Mouse (Mus musculus) limb, embryonic 13.5 days (tissue): ENCODE measurements around the gene Relt. TPM values are rescaled to one million over a fixed set of nuclear protein-coding genes. Genes with fewer than 3 reads are reported as not detected.

ENCODE experiments used
- ATAC-seq: fragments of 200-750 bp; cut with Nextera tagmentation; 2 replicates; pipeline ENCODE4 v1.8.0; 2017; ENCODE audit warnings: low read depth, moderate number of reproducible peaks, moderate TSS enrichment; ENCODE audit not compliant: low FRiP score
- H3K27ac ChIP-seq: fragments of 300-500 bp; sonication (generic); 2 replicates; pipeline ENCODE4 v1.5.1; 2015; ENCODE audit warnings: inconsistent platforms, mild to moderate bottlenecking, moderate library complexity
- H3K27me3 ChIP-seq: fragments of 300-500 bp; sonication (generic); 2 replicates; pipeline ENCODE4 v1.6.1; 2015; ENCODE audit warnings: mild to moderate bottlenecking, inconsistent platforms
- H3K36me3 ChIP-seq: fragments of 300-500 bp; sonication (generic); 2 replicates; pipeline ENCODE4 v1.6.1; 2015; ENCODE audit warnings: inconsistent platforms, mild to moderate bottlenecking, moderate library complexity
- H3K4me1 ChIP-seq: fragments of 300-500 bp; sonication (generic); 2 replicates; pipeline ENCODE4 v1.6.1; 2015; ENCODE audit warnings: inconsistent platforms
- H3K4me2 ChIP-seq: fragments of 300-500 bp; sonication (generic); replicated peaks from 2 replicates; pipeline ENCODE4 v1.6.1; 2015; ENCODE audit warnings: inconsistent platforms, mild to moderate bottlenecking, moderate library complexity
- H3K4me3 ChIP-seq: fragments of 300-500 bp; sonication (generic); 2 replicates; pipeline ENCODE4 v1.5.1; 2015; ENCODE audit warnings: moderate library complexity, mild to moderate bottlenecking, inconsistent platforms
- H3K9ac ChIP-seq: fragments of 300-500 bp; sonication (generic); 2 replicates; pipeline ENCODE4 v1.6.1; 2015; ENCODE audit warnings: mild to moderate bottlenecking, inconsistent platforms
- H3K9me3 ChIP-seq: fragments of 300-500 bp; sonication (generic); 2 replicates; pipeline ENCODE4 v1.6.1; 2016; ENCODE audit warnings: inconsistent platforms
- WGBS: fragments of 180-500 bp; shearing (Covaris S2); methylation state at CpG from one replicate; pipeline ENCODE4 v1.1.7; 2015; 5-methylcytosine and 5-hydroxymethylcytosine counted together
- polyA plus RNA-seq: library from polyadenylated mRNA; unstranded; fragments of >200 nt; fragmentation: Nextera tagmentation; extraction: Ambion mirVana; gene quantifications from 2 replicates; pipeline ENCODE4 v1.2.1, GENCODE M21; 2015

The Relt gene
- polyA plus RNA-seq, 1 experiment from 2014 or later = 4.3 TPM

GRCm38 (mm10) chr7:100871892-100872291 is 8.6 kb upstream of the Relt start:
- Histone ChIP-seq H3K4me2 (no peak overlapping the region), H3K9me3 (no peaks in the 10 kb centered on the region), H3K27ac (no peak overlapping the region), H3K9ac (no peak overlapping the region), H3K4me3 (no peak overlapping the region), H3K36me3 (peaks cover 63% of the 10 kb centered on the region), H3K4me1 (0 out of 2 replicates have a peak, but pooled peaks cover 6% of the 10 kb centered on the region), H3K27me3 (no peaks in the 10 kb centered on the region)
- WGBS = 80% methylated on average over 5 of the region's 5 CpGs
- ATAC-seq = no peak

- Histone ChIP-seq H3K4me1 (0 out of 2 replicates have a peak, but pooled peaks cover 6% of the 10 kb centered on the region), H3K27me3 (no peaks in the 10 kb centered on the region), H3K9me3 (no peaks in the 10 kb centered on the region), H3K4me3 (no peak overlapping the region), H3K4me2 (no peak overlapping the region), H3K36me3 (peaks cover 58% of the 10 kb centered on the region), H3K9ac (no peak overlapping the region), H3K27ac (no peak overlapping the region)
- ATAC-seq = no peak
- 86% methylated on average over 4 of the region's 4 CpGs for WGBS
Observed at GRCm38 (mm10) chr7:100871355-100871754, 8.1 kb upstream of the Relt start.

- Histone ChIP-seq H3K4me1 (0 out of 2 replicates have a peak, but pooled peaks cover 6% of the 10 kb centered on the region), H3K27ac (no peak overlapping the region), H3K9me3 (no peaks in the 10 kb centered on the region), H3K4me3 (no peak overlapping the region), H3K27me3 (no peaks in the 10 kb centered on the region), H3K9ac (no peak overlapping the region), H3K4me2 (no peak overlapping the region), H3K36me3 (peaks cover 46% of the 10 kb centered on the region)
- ATAC-seq = no peak
- 81% methylated on average over 8 of the region's 8 CpGs for WGBS
Observed at GRCm38 (mm10) chr7:100869877-100870629, 6.8 kb upstream of the Relt start.

GRCm38 (mm10) chr7:100868551-100868950 is 5.3 kb upstream of the Relt start:
- Histone ChIP-seq H3K27me3 (no peaks in the 10 kb centered on the region), H3K9me3 (no peaks in the 10 kb centered on the region), H3K27ac (peak overlapping the region; percentile 28; the same call in 1 of the 2 replicates), H3K4me3 (no peak overlapping the region), H3K4me1 (0 out of 2 replicates have a peak, but pooled peaks cover 6% of the 10 kb centered on the region), H3K36me3 (peaks cover 32% of the 10 kb centered on the region), H3K4me2 (no peak overlapping the region), H3K9ac (no peak overlapping the region)
- no peak for ATAC-seq
- WGBS = 77% methylated on average over 4 of the region's 4 CpGs

GRCm38 (mm10) chr7:100867561-100867960 is 4.3 kb upstream of the Relt start:
- WGBS = 47% methylated on average over 2 of the region's 2 CpGs
- H3K4me1 ChIP-seq = 0 out of 2 replicates have a peak, but pooled peaks cover 8% of the 10 kb centered on the region

GRCm38 (mm10) chr7:100866675-100867074 is 3.4 kb upstream of the Relt start:
- 11% methylated on average over 3 of the region's 3 CpGs for WGBS
- ATAC-seq = no peak
- no peaks in the 10 kb centered on the region for H3K9me3 ChIP-seq
- H3K36me3 ChIP-seq = peaks cover 13% of the 10 kb centered on the region
- H3K9ac ChIP-seq = no peak overlapping the region
- H3K27me3 ChIP-seq = no peaks in the 10 kb centered on the region
- no peak overlapping the region for H3K27ac ChIP-seq
- no peak overlapping the region for H3K4me3 ChIP-seq
- H3K4me2 ChIP-seq = no peak overlapping the region
- peaks cover 15% of the 10 kb centered on the region for H3K4me1 ChIP-seq

More at GRCm38 (mm10) chr7:100867561-100867960, 4.3 kb upstream of the Relt start:
- no peaks in the 10 kb centered on the region for H3K27me3 ChIP-seq
- H3K9me3 ChIP-seq = no peaks in the 10 kb centered on the region
- no peak for ATAC-seq
- no peak overlapping the region for H3K27ac ChIP-seq
- peaks cover 22% of the 10 kb centered on the region for H3K36me3 ChIP-seq
- H3K4me2 ChIP-seq = no peak overlapping the region
- H3K9ac ChIP-seq = no peak overlapping the region
- H3K4me3 ChIP-seq = no peak overlapping the region

GRCm38 (mm10) chr7:100862353-100862752 is 893 bp downstream of the Relt start:
- Histone ChIP-seq H3K4me2 (peak overlapping the region; percentile 98), H3K9ac (peak overlapping the region; percentile 81), H3K9me3 (no peaks in the 10 kb centered on the region), H3K4me3 (peak overlapping the region; percentile 77), H3K27me3 (no peaks in the 10 kb centered on the region), H3K36me3 (no peaks in the 10 kb centered on the region), H3K27ac (no peak overlapping the region), H3K4me1 (peaks cover 25% of the 10 kb centered on the region)
- ATAC-seq = no peak
- 10% methylated on average over 4 of the region's 4 CpGs for whole genome bisulfite sequencing

- Histone ChIP-seq H3K36me3 (no peaks in the 10 kb centered on the region), H3K4me1 (peaks cover 33% of the 10 kb centered on the region), H3K4me2 (no peak overlapping the region), H3K9ac (no peak overlapping the region), H3K27me3 (no peaks in the 10 kb centered on the region), H3K4me3 (no peak overlapping the region), H3K9me3 (no peaks in the 10 kb centered on the region), H3K27ac (no peak overlapping the region)
- no peak for ATAC-seq
- 94% methylated on average over 5 of the region's 5 CpGs for WGBS
Observed at GRCm38 (mm10) chr7:100861209-100861608, 2.0 kb downstream of the Relt start.

- H3K36me3 ChIP-seq = no peaks in the 10 kb centered on the region
- peaks cover 41% of the 10 kb centered on the region for H3K4me1 ChIP-seq
- no peaks in the 10 kb centered on the region for H3K9me3 ChIP-seq
- H3K4me2 ChIP-seq = no peak overlapping the region
- H3K9ac ChIP-seq = no peak overlapping the region
- WGBS = 78% methylated on average over 3 of the region's 3 CpGs
- H3K27me3 ChIP-seq = no peaks in the 10 kb centered on the region
- H3K4me3 ChIP-seq = no peak overlapping the region
- no peak for ATAC-seq
- H3K27ac ChIP-seq = no peak overlapping the region
Observed at GRCm38 (mm10) chr7:100860450-100860849, 2.8 kb downstream of the Relt start.

- H3K27ac ChIP-seq = no peak overlapping the region
- H3K9ac ChIP-seq = no peak overlapping the region
- H3K4me1 ChIP-seq = peaks cover 72% of the 10 kb centered on the region
- H3K4me2 ChIP-seq = no peak overlapping the region
- no peaks in the 10 kb centered on the region for H3K9me3 ChIP-seq
- H3K27me3 ChIP-seq = no peaks in the 10 kb centered on the region
- ATAC-seq = no peak
- no peaks in the 10 kb centered on the region for H3K36me3 ChIP-seq
- WGBS = 54% methylated on average over 5 of the region's 5 CpGs
- no peak overlapping the region for H3K4me3 ChIP-seq
Observed at GRCm38 (mm10) chr7:100855795-100856573, 7.3 kb downstream of the Relt start.

GRCm38 (mm10) chr7:100855300-100855699 is 7.9 kb downstream of the Relt start:
- no peaks in the 10 kb centered on the region for H3K27me3 ChIP-seq
- no peaks in the 10 kb centered on the region for H3K9me3 ChIP-seq
- WGBS = 55% methylated on average over 4 of the region's 4 CpGs
- no peak overlapping the region for H3K4me3 ChIP-seq
- no peak overlapping the region for H3K9ac ChIP-seq
- ATAC-seq = no peak
- no peak overlapping the region for H3K27ac ChIP-seq
- peaks cover 69% of the 10 kb centered on the region for H3K4me1 ChIP-seq
- no peaks in the 10 kb centered on the region for H3K36me3 ChIP-seq
- H3K4me2 ChIP-seq = no peak overlapping the region

- 42% methylated on average over 5 of the region's 5 CpGs for WGBS
- Histone ChIP-seq H3K4me3 (no peak overlapping the region), H3K4me1 (peaks cover 68% of the 10 kb centered on the region), H3K9ac (0 out of 2 replicates have a peak overlapping the region, but pooled peaks have one; percentile 19), H3K9me3 (no peaks in the 10 kb centered on the region), H3K27ac (no peak overlapping the region), H3K36me3 (no peaks in the 10 kb centered on the region), H3K4me2 (no peak overlapping the region), H3K27me3 (no peaks in the 10 kb centered on the region)
- peak; percentile 17; the same call in 1 of the 2 replicates for ATAC-seq
Observed at GRCm38 (mm10) chr7:100854861-100855260, 8.4 kb downstream of the Relt start.
